In the genomic region with DNA sequence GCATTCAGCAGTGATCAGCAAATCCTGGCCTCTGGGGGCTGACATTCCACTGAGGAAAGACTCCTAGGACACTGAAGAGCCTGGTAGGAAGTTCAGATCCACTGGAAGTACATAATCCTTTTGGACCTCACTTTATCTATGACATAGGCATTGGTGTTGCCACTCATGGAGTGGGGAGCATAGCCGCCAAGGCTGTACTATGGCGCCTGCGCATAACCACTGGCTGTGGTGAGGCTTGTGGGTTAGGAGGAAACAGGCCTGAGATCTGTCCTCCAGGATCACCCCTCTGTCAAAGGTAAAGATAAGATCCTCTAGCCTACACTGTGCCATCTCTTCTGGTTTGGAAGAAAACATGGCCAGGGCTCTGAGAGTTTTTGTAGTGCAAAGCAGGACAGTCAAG, we compare ENCODE assay signal across 21 mouse cellular contexts.
DNase-seq lines count a peak whose midpoint lies in the region; ATAC-seq lines count a peak whose summit lies in the region.
"Had no signal": no experiment of that assay in that cellular context is flagged by ENCODE, and none has a peak within 500 bp of the region (broad histone marks: within the 10 kb centered on the region; RNA-seq: fewer than 3 reads in every experiment).

No protein-coding gene starts in this region.

- ATAC-seq in CD4-positive, CD25-positive, alpha-beta regulatory T cell, adult 4 months: no peak
- peak; percentile 49 for ATAC-seq in megakaryocyte progenitor cell, adult 5-6 weeks (replicated peaks; ENCODE audit: poor library complexity)
- no peak for ATAC-seq in frontal cortex, adult (ENCODE audit: low TSS enrichment)
- ATAC-seq: forebrain, embryonic 14.5 days; hindbrain, postnatal 0 days; intestine, embryonic 16.5 days had no signal

- peak; percentile 23 for DNase-seq in CD4-positive, CD25-positive, alpha-beta regulatory T cell, adult 2 months (ENCODE audit: low read depth, low spot score)
- DNase-seq in thymus, postnatal 0 days (ENCODE audit: low spot score): peak; percentile 14
- DNase-seq in thymus, postnatal 36 days: no peak
- DNase-seq in urinary bladder, postnatal 25 days (ENCODE audit: low spot score): no peak
- no peak for DNase-seq in cerebellum, postnatal 14 days
- DNase-seq: adrenal gland, adult 2 months; adrenal gland, postnatal 14 days; cerebellum, adult 11 months; cerebellum, adult 2 months; cerebellum, adult 9-11 months; cerebellum, postnatal 36 days; gastrocnemius, postnatal 25 days; heart, adult 2 months; heart, postnatal 14 days; heart, postnatal 4 days had no signal

Comparison
In these comparisons a context has a peak if more than half of its experiments do, and no peak if none do; other contexts are left out.
1. DNase-seq: peak in CD4-positive, CD25-positive, alpha-beta regulatory T cell, adult 2 months (single experiment) and thymus, postnatal 0 days (single experiment); none in thymus, postnatal 36 days (0 of 2), urinary bladder, postnatal 25 days (single experiment) and cerebellum, postnatal 14 days (0 of 2).